Mouse (Mus musculus) adrenal gland, postnatal 10 days (tissue): ENCODE measurements around the gene Atxn10. TPM values are rescaled to one million over a fixed set of nuclear protein-coding genes. Genes with fewer than 3 reads are reported as not detected.
"Not testable (repeated sequence)": the region's sequence is repeated elsewhere in the genome, so short reads cannot be mapped to it uniquely, and the experiment has no call there.

Experiments
- DNase-seq: peaks from one replicate; pipeline ENCODE4 v3.0.0; 2021; ENCODE audit warnings: mixed read lengths
- long read RNA-seq, 2 experiments: library from polyadenylated mRNA; stranded (forward); transcript quantifications; one replicate each; pipeline ENCODE4 v2.0.0; 2021
- total RNA-seq, 2 experiments: library from RNA; stranded (reverse); gene quantifications; 2 replicates each; pipeline ENCODE4 v1.2.3; 2021

Gene Atxn10
- total RNA-seq, result 100 to 1,000 TPM; 107 to 110 TPM
- long read RNA-seq, experiment 1, transcript Atxn10-201 (12 exons, 1,937 nt), result major isoform, 156 of 174 reads
- long read RNA-seq, experiment 1, partial matches to known transcripts, result 8 of 174 reads
- long read RNA-seq, experiment 1, other reads (novel, unspliced or antisense), result 10 of 174 reads
- long read RNA-seq, experiment 2, transcript Atxn10-201 (12 exons, 1,937 nt), result major isoform, 80 of 94 reads
- long read RNA-seq, experiment 2, partial matches to known transcripts, result 9 of 94 reads
- long read RNA-seq, experiment 2, other reads (novel, unspliced or antisense), result 5 of 94 reads

DNA sequence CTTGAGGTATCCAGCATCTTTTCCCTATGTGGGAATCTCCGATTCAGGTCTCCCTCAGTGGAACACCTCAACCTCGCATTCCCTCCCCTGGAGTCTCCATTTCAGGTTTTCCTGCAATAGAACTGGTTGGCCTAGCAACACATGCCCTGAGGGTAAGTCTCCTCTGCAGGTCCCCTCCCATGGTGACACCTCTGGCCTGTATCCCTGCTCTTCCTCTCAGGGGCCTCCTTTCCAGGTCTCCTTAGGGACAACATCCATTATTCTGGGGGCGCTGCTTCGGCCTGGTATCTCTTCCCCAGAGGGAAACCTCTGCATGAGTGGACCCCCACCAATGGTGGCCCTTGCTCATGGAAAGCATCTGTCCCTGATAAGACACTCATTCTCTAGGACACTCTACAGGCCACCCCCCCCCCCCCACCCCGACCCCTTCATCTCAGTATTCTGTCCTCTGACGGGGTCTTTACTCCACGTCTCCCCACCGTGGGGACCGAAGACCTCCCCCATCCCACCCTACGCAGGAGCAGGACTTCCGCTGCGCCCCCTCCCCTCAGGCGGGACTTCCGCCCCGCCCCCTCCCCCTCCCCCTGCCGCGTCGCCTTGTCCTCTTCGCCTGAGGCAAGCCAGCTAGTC lies at the start of gene Atxn10:
Gene Atxn10, plus strand, starts transcription at position 575 of the 630 bp plus-strand sequence.
- no peak for DNase-seq

- no peak for DNase-seq
These were observed 41.4 kb upstream of the Atxn10 start for GRCm38 (mm10) chr15:85294632-85295031.

DNA sequence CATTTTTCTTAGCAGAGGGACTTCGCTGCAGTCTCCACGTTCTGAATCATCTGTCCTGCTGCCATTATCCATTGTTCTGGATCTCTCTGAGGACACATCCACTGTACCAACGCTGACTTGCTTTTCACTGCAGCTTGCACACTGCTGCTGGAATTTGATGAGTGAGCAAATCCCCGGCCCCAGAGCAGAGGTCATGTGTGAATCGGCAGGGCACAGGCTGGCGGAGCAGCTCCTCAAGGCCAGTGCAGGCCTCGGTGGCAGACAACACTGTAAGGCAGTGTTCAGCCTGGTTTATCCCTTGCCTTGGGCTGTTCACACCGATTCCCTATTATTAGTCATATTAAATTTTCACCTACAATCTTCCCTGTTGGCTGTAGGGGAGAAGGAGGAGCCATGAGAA lies 40.5 kb upstream of the Atxn10 start:
- no peak for DNase-seq

GRCm38 (mm10) chr15:85295977-85296376 lies 40.1 kb upstream of the Atxn10 start:
- no peak for DNase-seq

- DNase-seq, result no peak
These were observed 39.5 kb upstream of the Atxn10 start for GRCm38 (mm10) chr15:85296538-85296937.

- DNase-seq, result no peak
These were observed 37.8 kb upstream of the Atxn10 start for GRCm38 (mm10) chr15:85298167-85298781.

GRCm38 (mm10) chr15:85298946-85299345 lies 37.1 kb upstream of the Atxn10 start:
- no peak for DNase-seq

DNA sequence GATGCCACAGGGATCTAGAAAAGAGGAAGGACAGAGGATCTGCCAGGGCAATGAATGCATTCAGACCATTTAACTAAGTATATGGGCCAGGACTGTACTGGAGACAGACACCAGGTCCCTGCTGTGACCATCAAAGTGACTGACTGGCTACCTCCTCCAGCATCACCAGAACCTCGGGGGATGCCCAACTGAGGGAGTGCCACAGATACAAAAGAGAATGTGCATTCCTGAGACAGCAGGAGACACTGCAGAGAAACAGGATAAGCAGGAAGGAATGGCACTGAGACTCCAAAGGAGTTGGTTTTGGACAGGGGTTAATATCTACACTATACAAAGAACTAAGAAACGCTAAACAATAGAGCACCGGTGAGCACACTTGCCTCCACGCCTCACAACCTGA lies 32.8 kb upstream of the Atxn10 start:
- DNase-seq, result no peak

GRCm38 (mm10) chr15:85303976-85304375 lies 32.1 kb upstream of the Atxn10 start:
- no peak for DNase-seq

- DNase-seq, result no peak
These were observed 28.9 kb upstream of the Atxn10 start for GRCm38 (mm10) chr15:85307061-85307660.

- no peak for DNase-seq
These were observed 24.9 kb upstream of the Atxn10 start for GRCm38 (mm10) chr15:85311058-85311657.

- peak; percentile 86 for DNase-seq
These were observed 20.5 kb upstream of the Atxn10 start for GRCm38 (mm10) chr15:85315378-85316025.

GRCm38 (mm10) chr15:85316342-85317140 lies 19.5 kb upstream of the Atxn10 start:
- no peak for DNase-seq

GRCm38 (mm10) chr15:85319924-85320668 lies 15.9 kb upstream of the Atxn10 start:
- DNase-seq, result peak; percentile 69

GRCm38 (mm10) chr15:85323214-85323613 lies 12.8 kb upstream of the Atxn10 start:
- DNase-seq, result no peak

GRCm38 (mm10) chr15:85324426-85324825 lies 11.6 kb upstream of the Atxn10 start:
- no peak for DNase-seq

- DNase-seq, result no peak
These were observed 8.2 kb upstream of the Atxn10 start for GRCm38 (mm10) chr15:85327808-85328207.

DNA sequence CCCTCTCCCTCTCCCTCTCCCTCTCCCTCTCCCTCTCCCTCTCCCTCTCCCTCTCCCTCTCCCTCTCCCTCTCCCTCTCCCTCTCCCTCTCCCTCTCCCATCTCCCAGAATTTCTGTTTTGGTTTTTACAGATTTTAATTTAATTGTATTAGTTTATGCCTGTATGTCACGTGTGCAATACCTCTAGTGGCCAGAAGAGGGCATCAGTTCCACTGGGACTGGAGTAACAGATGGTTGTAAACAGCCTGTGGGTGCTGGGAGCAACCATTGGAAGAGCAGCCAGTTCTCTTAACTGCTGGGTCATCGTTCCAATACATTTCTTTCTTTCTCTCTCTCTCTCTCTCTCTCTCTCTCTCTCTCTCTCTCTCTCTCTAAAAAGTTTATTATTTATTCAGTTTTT lies 7.6 kb upstream of the Atxn10 start:
- not testable (repeated sequence) for DNase-seq

DNA sequence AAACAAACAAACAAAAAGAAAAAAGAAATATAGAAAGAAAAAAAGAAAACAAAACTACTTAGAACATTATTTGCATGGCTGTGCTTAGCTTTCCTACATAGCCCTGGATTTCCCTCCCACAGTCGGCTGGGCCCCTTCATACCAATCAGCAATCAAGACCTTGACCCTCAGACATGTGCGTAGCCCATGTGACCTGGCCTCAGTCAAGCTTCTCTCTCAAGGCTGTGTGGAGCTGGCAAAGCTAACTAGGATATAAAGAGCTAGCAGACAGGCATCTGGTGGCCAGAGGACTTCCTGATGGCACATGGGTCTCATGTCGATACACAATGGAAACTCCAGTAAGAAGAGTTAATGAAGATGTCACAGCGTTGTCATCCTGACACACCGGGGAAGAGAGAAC lies 6.9 kb upstream of the Atxn10 start:
- peak; percentile 25 for DNase-seq

- no peak for DNase-seq
These were observed 6.0 kb upstream of the Atxn10 start for GRCm38 (mm10) chr15:85330024-85330423.
